Mouse (Mus musculus) CD4-positive, CD25-positive, alpha-beta regulatory T cell, adult 2 months (primary cell): ENCODE results near the gene Epb41l4b.
A peak's percentile ranks its signal among the peaks of the same experiment; 100 is the strongest.

ENCODE experiments used
- DNase-seq: peaks from one replicate; pipeline ENCODE4 v3.0.0-alpha.2; 2012; ENCODE audit warnings: low read depth, low spot score

Epb41l4b gene

GRCm38 (mm10) chr4:56946641-56947640 is 196.3 kb downstream of the Epb41l4b start, which contains the start of gene Tmem245:
TSS of gene Tmem245 (minus strand) at chr4:56947437.
- DNase-seq: peak; percentile 96

GRCm38 (mm10) chr4:56946180-56946579 is 197.1 kb downstream of the Epb41l4b start:
- DNase-seq: no peak

GRCm38 (mm10) chr4:56944286-56944685 is 199.0 kb downstream of the Epb41l4b start:
- DNase-seq: peak; percentile 25

- DNase-seq: no peak
These were observed 200.0 kb downstream of the Epb41l4b start for GRCm38 (mm10) chr4:56943258-56943657.

- no peak for DNase-seq
These were observed 200.7 kb downstream of the Epb41l4b start for GRCm38 (mm10) chr4:56942567-56942966.
